Mouse (Mus musculus): ENCODE measurements at regions not wholly inside any gene's neighbourhood (a gene's known extent, or its start where the extent isn't known, plus 50 kb on each side); places are given as distances from the start of the nearest gene placed in this dataset.

GRCm38 (mm10) chr13:19883896-19884658, 60.0 kb upstream of the Gpr141 start:
- no peak for DNase-seq

GRCm38 (mm10) chr13:19882889-19883288, 58.8 kb upstream of the Gpr141 start:
- no peak for DNase-seq

DNA sequence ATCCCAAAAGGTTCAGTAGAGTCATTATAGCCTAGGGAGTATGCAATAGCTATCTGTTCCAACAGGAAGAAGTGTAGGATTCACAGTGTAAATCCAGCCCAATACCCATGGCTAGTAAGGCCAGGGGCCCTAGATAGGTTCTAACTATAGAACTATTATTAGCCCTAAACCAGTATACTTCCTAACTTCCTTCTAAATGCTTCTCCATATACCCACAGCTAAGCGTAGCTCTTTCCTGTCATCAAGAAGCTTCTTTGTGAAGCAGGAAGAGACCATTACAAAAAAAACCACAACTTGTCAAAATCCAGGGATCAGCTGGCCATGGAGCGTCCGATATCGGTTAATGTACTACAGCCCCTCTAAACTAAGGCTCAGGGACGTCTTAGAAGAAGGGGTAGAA, 57.7 kb upstream of the Gpr141 start:
- no peak for DNase-seq

DNA sequence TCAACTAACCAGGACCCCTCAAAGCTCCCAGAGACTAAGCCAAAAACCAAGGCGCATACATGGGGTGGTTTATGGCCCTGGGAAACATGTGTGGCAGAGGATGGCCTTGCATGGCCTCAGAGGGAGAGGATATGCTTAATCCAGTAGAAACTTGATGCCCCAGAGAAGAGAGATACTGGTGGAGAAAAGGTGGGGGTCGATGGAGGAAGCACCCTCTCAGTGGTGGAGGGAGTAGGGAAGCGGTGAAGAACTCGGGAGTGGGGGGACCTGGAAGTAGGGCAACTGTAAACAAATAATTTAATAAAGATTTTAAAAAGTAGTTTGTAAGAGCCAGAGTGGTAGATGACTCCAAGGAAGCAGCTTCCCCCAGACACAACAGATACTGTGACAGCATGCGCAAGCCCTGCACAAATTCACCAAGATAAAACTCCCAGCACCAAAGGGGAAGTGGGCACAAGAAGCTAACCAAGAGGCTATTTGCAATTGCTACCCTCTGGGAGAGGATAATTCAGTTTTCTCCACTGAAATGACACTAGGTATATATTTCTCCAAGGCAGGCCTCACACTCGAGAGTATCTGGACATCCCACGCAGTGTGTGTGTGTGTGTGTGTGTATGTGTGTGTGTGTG, 50.7 kb upstream of the Gpr141 start:
- DNase-seq, result no peak
